Mouse (Mus musculus): ENCODE results near the gene Celf2.
"Not testable (repeated sequence)": the region's sequence is repeated elsewhere in the genome, so short reads cannot be mapped to it uniquely, and the experiment has no call there.

Celf2 gene

GRCm38 (mm10) chr2:7389264-7389663, 120.1 kb downstream of the Celf2 start:
- peak; percentile 35 for DNase-seq

DNA sequence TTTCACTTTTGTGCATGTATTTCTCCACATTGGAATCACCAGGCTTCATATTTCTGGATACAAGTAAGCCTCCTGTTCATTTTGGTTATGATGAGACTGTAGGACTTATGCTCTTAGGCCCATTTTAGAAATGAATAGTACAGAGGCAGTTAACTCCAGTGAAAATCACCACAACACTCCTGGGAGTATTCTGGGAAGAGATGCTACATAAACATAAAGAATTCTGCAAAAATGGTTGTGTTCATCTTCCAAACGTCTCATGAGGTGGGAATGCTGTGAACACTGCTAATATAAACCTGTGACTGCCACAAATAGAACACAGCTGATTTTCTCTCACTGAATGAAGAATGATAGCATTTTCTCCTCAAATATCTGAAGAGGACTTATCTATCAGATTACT, 130.6 kb downstream of the Celf2 start:
- DNase-seq = no peak

DNA sequence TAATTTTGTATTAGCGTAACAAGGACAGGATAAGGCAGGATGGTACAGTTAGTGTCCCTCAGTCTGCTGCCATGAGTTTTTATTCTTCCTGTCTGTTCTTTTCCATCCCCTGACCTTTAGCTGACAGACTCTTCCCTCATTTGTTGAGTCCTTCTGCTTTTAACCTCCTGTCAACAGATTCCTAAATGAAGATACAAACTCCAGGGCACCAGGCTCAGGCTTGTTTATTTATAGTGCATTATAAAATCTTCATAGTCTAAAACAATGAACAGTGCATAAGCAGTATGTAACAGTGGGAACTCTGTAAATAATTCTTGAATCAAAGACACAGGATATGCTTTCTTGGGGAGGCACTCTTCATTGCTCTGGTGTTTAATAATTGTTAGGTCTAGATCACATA, 131.5 kb downstream of the Celf2 start:
- no peak for DNase-seq

DNA sequence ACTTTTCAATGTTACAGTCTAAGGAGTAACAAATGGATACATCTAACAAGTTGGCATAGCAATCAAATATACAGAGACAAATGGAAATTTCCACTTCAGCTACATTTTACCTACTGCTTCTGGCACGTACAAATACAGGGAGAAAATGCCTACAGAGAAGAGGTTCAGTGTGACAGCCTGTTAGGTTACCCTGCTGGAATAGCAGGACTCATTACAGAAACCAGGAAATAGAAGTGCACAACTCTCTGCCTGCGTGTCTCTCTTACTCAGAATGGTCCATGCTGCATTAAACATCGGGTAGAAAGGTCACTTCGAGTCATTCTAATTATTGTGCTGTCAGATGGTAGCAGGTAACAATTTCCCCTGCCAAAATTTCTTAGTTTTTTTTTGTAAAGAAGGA, 141.6 kb downstream of the Celf2 start:
- DNase-seq = no peak

DNA sequence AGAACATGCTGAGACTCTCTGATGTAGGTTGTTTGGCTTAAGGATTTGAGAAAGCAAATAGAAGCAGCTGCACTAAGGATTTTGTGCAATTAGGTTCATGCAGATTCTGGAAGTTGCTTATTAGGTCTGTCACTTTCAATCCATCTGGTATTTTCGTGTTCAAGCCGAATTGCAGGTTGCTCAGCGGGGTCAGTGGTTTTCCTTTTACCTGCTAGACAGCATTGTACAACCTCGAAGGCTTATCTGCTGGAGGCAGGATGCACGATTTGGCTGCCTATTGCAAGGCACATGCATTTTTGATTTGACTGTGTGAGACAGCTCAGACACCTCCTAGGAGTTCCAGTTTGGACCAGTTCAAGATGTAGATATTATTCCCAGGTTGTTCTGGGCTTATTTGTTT, 149.8 kb downstream of the Celf2 start:
- DNase-seq = no peak

DNA sequence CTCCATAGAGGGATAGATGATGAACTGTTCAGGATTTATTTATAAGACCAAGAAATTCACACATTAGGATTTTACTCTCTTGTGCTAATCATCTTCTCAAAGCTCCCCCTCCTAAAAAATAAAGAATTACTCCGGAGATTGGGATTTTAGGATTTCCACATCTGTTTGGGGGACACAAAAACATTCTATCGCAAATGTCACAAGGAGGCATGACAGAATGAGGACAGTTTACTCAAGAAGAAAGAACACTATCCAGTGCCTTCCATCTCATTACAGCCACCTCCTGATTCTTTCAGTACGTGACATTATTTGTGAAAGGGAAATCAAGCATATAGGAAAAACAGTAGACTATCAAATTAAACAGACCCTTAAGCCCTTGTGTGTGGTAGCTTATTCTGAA, 150.5 kb downstream of the Celf2 start:
- no peak for DNase-seq

DNA sequence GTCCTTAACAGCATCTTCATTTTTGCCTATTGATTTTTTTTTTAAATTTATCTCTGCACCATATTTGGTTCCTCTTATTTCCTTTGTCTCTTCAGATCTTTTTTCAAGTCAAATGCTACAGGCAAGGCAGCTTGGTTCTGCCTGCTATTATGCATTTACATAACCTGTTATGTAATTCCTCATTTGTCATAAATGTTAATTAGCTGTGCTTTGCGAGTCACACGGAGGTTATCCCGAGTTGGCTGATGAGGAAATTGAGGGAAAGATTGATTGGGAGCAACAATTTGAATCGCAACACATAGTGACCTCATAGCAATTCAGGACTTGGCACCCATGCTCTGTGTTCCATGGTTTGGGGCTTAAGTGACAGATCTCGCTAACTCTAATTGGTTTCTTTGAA, 158.1 kb downstream of the Celf2 start:
- DNase-seq = no peak

DNA sequence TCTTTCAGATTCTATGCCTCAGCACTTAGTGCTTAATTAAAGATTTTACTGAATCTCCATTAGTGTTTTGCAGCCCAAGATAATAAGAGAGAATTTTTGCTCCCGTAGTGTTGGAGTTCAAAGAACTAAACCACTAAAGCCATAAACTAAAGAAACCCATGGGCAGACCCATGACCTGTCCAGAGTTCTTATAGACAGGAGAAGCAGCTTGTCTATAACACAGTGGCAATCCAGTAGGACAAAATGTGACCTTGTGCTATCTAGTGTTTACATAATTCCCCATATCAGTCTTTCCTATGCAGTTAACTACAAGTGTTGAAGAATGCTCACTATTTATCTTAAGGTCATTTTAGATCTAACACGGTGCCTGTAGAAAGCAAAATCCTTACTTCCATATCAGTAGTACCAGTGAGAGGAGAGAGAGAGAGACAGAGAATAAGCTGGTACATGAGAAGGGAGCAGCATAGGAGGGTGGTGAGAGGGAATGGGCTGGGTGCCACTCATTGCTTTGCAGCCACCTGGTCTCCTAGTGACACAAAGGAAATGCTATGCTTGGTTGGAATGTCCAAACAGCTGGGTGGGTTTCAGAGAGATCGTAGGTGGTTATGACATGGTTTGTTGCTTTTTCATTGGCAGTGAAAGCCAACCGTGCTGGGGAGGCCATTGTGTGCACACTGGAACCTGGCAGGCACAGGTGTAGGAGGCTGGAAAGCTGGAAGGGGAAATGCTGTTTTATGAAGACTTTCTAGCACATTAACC, 162.5 kb downstream of the Celf2 start:
- peak; percentile 58 for DNase-seq

DNA sequence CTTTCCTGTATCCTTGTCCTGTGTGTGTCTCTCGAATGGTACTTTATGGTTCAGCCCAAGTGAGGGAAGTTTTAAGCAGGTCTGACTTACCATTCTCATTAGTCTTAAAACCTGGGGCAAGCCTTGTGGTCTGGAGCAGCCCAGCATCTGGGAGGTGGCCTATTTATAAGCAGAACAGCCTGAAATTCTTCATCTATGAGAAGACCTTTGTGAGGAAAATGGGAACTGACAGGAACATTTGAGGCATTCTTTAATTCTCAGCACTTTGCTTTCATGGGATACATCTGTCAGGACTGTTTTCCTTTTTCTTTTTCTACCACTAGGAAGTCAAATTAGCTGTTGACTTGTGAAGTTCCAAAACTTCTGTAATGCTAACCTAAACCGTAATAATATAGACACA, 164.4 kb downstream of the Celf2 start:
- DNase-seq = no peak

GRCm38 (mm10) chr2:7342911-7343478, 166.4 kb downstream of the Celf2 start:
- DNase-seq = no peak

DNA sequence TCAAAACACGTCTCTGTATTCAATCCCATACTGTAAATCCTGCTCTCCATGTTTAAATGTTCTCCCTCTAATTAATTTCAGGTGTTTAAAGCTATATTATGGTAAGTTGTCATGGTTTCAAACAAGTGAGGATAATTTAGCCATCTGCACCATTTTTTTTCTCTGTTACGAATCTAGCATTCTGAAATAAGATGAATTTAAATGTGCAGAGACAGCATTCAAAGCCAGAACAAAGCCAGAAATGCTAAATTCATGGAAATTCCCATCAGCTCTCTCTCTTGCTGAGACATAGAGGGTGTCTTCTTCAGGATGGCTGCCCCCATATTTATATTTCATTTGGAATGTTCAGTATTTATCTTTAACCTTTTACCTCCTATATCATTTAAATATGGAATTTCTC, 174.5 kb downstream of the Celf2 start:
- DNase-seq = no peak

GRCm38 (mm10) chr2:7328018-7328899, 181.1 kb downstream of the Celf2 start:
- no peak for DNase-seq

DNA sequence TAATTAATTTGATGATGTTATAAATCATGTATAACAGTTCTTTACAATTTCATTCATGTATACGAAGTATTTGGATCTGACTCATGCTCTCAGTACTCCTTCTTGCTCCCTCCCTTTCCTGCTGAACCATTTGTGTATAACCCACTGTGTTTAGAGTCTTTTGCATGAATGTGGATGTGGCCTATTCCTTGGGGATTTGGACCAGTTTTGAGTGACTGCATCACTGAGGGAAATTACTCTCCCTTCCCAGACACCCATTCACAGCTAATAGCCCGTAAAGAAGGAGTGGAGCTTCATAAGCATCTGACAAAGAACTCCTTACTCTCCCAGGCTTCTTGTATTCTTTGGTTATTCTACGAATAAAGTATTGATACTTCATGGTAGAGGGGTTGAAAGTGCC, 189.6 kb downstream of the Celf2 start:
- no peak for DNase-seq

- DNase-seq = no peak
These were observed 197.6 kb downstream of the Celf2 start for GRCm38 (mm10) chr2:7311776-7312175.

- DNase-seq = no peak
These were observed 198.6 kb downstream of the Celf2 start for GRCm38 (mm10) chr2:7310840-7311182.

DNA sequence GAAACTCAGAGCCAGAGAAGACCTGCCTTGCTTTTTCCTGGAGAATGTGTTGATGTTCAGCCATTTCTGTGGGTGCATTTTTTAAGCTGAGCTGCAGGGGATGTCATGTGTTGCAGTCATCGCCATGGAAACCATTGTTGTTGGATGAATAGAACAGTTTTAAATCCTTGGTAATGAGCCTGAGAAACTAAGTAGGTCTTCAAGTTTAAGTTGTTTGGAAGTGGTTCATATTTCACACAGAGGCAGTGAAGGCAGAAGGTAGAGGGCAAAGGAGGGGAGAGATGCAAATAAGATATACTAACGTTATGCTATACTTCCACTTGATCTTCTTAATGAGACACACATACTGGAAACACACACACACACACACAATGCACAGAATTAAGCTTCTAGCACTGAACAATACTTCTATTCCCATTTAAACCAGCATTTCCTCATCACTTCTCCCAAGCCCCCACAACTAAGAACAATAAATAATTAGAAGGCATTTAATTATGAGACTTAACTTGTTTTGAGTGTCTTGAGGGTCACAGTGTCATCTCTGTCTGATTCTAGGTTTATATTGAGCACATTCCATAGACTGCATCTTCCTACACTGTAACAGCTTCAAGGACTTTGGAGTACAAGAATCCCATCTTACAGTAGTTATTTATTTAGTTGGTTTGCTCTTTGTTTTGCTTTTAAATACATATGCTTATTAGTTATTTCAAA, 199.1 kb downstream of the Celf2 start:
- peak; percentile 36 for DNase-seq

DNA sequence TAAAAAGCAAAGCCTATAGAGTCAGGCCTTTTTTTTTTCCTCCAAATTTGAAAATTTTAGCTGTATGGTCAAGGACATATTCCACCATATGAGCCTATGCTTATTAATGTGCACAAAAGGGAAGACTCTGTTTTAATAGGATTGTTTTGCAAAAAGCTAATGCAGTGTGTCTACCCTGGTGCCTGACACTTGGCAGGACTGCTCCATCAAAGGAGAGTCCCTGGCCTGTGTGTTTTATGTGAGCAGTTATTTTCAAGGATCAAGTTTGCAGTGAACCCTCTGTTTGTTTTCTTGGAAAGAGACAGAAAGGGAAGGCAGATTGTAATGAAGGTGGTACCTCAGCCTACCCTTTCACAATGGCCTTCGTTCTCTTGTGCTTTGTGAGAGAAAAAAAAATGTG, 200.0 kb downstream of the Celf2 start:
- no peak for DNase-seq

DNA sequence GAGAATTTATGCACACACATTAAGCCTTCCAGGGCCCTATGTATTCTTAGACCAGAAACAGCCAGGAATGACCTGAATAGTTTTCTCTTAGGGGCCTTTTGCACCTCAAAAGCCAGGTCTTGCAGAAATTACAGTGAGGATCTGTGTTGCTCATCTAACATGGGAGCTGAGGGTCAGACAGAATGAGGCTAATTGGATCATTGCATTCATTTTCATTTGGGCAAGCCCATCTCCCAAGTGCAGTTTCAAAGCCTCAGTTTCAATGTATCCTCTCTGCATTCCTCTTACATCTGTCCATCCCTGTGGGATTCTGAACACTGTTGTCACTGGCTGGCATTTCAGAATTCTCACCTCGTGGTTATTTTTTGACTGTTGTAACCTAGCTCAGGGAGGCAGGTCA, 200.6 kb downstream of the Celf2 start:
- DNase-seq = no peak

DNA sequence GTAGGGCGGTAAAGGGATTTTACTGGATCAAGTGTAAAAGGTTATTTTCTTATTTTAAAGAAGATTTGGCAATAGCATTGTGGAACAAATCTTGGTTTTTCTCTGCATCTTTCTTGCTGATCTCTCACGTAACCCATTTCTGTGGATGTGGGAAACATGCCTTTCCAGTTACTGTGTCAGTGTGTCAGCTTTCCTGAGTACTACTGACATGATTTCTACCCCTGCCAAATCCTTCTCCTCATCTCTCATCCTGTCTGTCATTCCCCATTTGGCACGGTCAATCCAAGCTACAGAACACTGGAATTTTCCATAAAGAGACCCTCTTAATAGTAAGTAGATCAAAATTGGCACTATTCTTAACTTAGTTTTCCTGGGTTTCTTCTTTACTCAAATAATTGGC, 221.9 kb downstream of the Celf2 start:
- no peak for DNase-seq

DNA sequence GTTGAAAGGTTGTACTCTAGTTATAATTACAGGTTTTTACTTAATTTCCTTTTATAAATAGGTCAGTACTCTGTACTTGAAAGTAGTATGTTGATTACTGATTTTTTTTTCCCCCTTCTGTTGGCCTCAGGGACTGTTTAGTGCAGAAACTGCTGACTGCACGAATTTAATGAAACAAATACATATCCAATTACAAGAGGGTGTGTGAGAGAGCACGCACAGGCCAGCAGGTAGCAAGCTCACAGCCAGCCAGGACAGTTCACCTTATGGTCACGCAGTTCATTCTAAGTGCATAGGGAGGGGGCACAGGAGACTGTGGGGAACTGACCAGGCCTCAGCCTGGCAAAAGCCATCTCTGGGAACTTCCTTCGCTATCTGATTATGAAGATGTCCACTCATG, 236.1 kb downstream of the Celf2 start:
- no peak for DNase-seq

DNA sequence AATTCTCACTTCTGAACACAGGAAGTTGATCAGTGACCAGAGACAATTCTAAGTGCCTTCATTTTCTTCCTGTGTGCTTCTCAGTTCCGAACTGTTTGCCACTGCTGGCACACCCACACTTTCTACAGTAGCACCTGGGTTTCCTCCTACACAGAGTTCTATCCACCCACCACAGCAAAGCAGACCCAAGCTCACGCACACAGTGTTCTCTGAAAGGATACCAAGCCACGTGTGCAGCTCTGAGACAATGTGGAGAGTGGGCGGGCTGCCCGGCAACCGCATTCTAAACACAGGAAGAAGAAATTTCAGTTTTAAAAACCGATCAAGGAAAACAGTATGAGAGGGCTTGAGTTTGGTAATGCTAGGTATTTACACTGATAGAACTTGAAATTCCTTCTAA, 239.3 kb downstream of the Celf2 start:
- DNase-seq = peak; percentile 92

DNA sequence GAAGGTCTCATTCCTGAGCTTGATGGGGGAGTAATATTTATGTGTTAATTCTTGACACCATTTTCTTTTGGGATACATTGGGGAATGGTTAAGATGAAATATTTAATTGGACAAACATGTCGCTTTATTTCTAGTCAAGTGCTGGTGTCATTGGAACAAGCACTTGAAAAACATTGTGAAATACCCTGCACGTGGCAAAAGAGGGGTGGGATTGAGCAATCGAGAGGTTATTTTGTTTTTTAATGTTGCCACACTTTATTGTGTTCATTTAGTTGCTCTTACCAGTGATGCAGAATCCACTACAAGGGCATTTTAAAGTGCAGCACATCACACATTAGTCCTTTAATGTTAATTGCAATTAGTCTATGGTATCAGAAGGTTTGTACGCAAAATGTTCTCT, 242.2 kb downstream of the Celf2 start:
- no peak for DNase-seq

DNA sequence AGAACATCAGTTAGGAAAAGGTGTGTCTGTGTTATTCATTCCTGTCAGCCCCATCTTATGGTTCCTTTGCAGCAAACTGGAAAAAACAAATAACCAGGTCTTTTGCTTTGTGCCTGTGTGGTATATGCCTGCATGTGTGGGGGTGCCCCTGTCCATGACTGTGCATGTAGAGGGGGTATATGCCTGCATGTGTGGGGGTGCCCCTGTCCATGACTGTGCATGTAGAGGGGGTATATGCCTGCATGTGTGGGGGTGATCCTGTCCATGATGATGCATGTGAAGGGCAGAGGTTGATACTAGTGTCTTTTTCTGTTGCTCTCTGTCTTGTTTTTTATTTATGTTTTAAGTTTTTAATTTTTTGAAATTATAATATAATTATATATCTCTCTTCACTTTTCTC, 246.7 kb downstream of the Celf2 start:
- DNase-seq = not testable (repeated sequence)

Measured in right cerebral cortex, adult 18-20 months (tissue).